Mouse (Mus musculus) thymus, postnatal 25 days (tissue): ENCODE measurements around the gene Hist1h3c.
"Not testable (repeated sequence)": the region's sequence is repeated elsewhere in the genome, so short reads cannot be mapped to it uniquely, and the experiment has no call there.

Experiments used
- DNase-seq: peaks from one replicate; pipeline ENCODE4 v3.0.0; 2022

Gene Hist1h3c

DNA sequence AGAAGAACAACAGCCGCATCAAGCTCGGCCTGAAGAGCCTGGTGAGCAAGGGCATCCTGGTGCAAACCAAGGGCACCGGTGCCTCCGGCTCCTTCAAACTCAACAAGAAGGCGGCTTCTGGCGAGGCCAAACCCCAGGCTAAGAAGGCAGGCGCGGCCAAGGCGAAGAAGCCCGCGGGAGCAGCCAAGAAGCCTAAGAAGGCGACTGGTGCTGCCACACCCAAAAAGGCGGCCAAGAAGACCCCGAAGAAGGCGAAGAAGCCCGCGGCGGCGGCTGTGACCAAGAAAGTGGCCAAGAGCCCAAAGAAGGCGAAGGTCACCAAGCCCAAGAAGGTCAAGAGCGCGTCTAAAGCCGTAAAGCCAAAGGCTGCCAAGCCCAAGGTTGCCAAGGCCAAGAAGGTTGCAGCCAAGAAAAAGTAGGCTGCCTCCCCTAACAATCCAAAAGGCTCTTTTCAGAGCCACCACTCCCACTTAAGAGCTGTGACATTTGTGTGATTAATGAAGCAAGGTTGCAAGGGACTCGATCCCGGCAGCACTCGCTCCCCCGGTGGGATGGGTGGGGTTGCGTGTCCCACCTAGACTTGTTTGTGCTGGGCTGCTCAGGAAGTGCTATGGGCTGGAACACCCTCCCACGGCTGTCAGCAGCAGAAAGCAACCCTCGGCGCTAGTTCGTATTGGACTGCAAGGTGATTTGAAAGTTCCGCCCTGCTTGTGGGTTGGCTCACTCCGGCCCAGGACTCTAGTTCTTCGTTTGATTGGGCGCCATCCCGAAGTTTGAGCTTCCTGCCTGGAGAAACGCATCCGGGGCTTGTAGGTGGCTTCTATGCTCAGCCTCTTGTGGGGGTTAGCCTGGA is 6.1 kb downstream of the Hist1h3c start:
- peak; percentile 88 for DNase-seq

DNA sequence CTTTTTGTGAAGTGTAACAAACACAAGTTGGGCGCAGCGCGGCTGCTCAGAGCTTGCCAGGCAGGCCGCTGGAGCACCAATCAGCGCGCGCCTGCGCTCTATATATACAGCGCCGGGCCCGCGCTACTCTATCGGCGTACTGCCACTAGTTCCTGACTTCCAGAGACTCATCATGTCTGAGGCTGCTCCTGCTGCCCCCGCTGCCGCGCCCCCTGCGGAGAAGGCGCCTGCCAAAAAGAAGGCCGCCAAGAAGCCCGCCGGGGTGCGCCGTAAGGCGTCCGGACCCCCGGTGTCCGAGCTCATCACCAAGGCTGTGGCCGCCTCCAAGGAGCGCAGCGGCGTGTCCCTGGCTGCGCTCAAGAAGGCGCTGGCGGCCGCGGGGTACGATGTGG is 6.7 kb downstream of the Hist1h3c start, which contains the start of gene Hist1h1c:
Gene Hist1h1c (plus strand): TSS at position 132 of the 392 bp plus-strand sequence.
- peak; percentile 97 for DNase-seq

DNA sequence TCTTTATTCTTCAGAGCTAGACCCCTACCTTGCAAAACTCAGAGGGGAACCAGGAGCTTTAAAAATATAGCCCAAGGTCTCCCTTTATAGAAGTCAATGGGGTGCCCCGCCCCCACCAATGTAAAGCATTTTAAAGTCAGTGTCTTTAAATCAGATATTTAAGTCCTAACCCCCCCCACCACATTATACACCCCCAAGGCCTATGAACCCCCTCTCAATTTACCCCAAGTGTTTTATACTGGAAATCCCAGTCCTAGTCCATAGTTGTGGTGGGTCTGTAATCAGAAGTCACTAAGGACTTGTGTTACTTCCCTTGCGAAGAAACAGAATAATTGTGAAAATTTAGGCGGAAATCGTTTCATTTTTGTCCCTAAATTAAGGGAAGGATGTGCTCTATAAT is 7.4 kb downstream of the Hist1h3c start:
- peak; percentile 49 for DNase-seq

DNA sequence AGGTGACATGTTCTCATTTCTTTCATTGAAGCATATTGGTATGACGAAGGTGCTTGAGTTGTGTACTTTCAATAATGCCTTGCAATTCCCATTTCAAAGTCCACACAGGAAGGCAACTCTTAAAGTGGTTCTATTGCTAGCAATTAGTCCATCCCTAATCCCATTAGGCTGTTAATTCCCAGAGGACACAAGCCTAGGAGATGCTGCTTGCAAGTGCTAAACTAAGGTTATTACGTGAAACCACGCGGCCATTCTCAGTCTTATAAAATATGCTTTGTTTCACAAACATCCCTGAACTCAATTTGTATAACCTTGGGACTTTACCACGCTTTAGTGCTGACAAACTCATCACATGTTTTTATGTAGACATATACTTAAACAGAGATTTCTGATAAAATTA is 8.3 kb downstream of the Hist1h3c start:
- DNase-seq: no peak

DNA sequence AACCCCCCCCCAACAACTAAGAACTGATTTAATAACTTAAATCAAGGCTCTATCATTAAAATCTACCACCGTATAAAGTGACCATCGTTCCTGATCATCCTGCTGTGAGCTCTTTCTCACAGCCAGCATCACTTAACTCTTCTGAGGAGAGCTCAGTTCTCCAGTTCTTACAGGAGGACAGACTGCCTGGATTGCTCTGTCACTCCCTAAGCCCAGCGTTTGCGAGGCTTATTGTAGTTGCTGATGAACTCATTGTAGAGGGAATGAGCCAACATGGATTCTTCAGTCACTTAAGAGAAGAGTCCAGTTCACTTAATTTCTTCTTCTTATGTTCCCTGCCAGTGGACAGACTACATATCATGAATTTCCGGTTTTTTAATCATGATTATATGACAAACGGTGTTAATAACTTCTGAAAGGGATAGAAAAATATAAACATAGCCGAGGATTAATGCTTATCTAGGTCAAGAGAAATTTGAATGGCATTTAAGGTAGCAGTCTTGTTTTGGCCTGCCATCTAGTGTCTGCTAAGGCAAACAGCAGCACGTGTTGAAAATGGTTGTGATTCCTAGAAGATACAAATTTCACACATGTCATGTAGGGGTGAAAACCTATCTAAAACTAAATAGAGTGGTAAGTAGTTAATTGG is 13.1 kb downstream of the Hist1h3c start:
- DNase-seq: peak; percentile 35

DNA sequence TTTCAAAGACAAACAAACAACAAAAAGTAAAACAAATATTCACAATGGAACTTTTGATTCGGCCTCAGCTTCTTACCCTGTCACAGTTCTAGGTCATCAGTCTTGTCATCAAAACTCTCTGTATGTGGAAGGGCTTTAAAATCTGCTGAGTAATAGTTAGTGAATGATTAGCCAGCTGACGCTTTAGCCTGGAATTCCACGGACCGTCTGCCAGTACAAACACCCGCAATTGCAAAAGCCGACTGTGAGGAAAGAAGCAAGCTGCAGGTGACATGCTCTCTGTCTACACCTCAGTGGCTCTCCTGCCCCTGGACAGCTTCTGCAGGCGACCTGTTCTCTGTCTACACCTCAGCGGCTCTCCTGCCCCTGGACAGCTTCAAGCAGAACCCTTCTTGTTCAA is 14.9 kb downstream of the Hist1h3c start:
- DNase-seq: no peak

DNA sequence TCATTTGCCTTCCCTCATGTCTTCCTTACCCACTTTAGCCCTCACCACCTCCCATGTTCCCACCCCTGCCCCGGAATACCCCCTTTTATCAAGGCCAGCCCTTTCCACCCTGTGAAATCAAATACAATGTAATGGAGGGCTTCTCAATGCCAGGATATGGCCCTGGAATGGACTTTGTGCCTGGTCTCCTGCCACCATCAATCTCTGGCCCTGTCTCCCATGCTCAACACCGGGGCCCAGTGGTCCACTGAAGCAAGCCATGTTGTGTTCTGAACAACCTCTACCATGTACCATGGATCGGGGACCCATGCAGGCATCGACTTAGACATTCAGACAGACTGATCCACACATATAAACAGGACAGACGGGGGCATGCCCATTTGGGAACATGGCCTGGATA is 15.7 kb downstream of the Hist1h3c start:
- DNase-seq: no peak

DNA sequence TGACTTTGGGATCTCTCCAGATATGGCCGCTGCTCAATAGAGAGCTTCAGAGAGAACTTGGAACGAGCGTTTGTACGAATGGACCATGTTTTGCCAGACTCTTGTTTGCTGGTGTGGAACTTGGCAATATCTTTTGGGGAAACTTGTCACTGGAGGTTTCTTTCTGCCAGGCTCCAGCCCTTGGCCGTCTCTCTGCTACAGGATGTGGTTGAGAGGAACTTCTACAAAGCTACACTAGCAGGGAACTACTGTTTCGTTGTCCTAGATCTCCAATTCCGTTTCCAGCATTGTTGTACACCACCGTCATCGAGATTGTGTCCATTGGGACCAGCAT is 16.2 kb downstream of the Hist1h3c start:
- peak; percentile 46 for DNase-seq

DNA sequence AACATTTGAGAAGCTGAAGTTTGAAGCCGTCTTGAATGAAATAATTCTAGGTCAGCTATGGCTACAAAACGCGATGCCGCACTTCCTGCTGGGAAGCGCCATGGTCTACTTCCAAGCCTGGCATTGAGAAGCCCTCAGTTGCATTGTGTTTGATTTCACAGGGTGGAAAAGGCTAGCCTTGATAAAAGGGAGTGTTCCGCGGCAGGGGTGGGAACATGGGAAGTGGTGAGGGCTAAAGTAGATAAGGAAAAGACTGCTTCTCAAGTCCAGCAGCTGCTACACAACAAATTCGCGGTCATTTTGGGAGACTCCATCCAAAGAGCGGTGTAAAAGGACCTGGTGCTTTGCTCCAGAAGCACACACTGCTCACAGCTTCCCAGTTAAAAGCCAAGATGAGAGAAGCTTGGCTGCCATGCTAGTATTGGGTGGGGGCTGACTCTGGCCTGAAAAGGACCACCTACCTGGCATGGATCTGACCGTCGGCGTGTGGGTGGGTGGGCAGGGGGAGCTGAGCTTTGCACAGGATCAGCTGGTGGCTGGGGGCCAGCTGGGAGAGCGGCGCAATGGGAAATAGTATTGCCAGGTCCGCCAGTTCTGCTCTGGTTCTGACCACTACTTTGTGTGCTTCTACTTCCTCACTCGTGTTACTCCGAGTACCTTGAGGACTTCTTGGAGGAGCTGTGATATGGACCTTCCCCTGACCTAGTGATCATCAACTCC is 16.8 kb downstream of the Hist1h3c start:
- DNase-seq: no peak

DNA sequence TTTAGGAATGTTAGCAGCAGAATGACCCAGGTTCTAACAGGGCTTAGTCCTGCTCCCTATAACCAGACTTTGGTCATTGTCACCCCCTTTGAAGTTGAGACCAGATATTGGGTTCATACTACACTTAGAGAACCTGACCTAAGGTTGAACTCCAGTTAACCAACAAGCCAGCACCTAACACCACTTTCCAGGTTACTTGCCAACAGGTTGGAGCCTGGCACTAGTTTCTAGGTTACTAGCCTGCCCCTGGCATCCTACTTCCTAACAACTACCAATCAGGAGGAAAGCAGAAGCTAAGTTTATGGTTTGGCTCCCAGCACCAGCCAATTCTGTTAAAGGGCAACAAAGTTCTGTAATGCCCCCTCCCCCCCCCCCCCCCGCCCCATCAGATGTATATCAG is 20.2 kb downstream of the Hist1h3c start:
- no peak for DNase-seq

DNA sequence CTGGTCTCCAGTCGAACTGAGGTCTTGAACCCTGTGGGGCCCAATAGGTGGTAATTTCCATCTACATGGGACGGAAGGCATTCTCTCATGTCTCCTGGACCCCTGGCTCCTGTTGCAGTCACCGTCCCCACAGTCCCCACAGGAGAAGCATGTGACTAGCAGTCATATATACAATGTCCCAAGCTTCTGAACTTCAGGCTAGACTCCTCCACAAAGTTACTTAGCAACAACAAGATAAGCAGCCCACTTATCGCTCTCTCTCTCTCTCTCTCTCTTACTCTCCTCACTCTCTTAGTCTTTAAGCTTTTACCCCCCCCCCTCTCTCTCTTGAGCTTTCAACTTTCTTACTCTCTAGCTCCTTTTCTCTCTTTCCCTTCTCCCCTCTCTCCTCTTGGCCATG is 21.2 kb downstream of the Hist1h3c start:
- DNase-seq: no peak

DNA sequence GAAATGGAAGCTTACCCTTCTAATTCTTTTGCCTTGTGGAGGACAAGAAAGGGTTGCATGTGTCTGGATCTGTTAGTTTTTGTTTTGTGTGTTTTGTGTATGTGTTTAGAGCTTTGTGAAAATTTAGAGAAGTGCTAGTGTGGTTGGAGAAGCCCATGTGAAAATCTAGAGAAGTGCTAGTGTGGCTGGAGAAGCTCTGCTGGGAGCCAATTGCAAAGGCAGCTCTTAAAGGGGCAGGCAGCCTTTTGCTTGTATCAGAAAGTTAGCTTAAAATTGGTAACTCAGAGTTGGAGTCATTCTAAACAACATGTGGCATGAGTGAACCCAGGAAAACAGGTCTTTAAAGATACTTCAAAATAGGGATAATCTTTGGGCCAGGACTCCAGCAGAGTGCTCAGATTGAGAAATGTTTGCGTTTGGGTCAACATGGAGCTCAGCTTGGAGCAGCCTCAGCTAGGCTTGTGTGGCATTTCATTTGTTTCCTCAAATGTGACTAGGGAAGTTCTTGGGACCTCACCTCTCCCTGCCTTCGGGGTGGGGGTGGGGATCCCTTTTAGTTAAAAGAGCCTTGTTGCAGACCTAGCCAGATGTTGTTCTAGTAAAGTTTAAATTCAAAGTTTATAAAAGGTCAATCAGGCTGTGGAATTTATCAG is 27.7 kb downstream of the Hist1h3c start:
- not testable (repeated sequence) for DNase-seq

DNA sequence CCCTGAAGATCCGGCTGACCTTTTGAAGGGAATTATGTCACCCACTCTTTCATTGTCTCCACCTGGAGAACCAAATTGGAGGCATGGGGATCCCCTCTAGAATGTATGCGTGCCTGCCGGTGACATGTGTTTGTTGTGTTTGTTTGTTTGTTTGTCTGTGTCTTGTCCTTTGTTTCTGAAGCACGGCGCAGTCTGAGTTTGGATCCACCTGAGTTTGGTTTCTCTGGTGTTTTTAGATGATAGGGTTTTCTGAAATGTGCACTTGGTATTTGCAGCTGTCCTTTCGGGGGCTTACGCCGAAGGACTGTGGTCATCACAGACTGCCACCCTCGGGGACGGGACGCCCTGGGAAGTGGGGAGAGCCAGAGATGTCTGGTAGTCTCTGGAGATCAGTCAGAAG is 28.2 kb downstream of the Hist1h3c start:
- no peak for DNase-seq

DNA sequence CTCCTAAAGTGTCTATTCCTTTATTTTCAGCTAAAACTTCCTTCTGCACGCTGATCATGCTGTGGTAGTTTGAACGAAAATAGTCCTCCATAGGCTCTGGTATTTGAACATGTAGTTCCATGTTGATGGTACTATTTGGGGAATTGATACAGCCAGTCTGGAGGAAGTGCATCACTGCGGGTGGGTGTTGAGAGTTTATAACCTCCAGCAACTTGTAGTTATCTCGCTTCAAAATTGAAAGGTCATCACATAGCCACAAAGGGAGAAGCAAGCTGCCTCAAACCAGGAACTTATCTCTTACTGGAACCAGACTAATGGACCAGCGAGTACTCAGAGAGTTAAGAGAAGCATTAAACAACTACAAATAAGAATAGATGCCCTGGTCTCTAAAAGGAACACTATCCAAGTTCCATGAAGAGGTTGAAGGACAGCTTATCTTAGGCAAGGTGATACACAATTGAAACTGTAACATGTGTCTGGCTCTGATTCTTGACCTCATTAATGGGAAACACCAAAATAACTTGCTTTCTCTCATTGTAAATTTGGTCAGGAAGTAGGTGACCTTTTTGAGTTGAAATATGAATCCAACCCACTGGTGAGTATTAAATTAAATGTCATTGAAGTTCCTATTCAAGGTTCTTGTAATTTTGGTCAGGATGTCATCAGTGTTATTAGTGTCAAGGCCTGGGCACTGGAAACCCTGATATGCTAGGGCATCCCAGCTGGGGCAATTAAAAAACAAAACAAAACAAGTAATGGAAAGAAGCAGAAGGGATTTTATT is 28.9 kb downstream of the Hist1h3c start:
- no peak for DNase-seq

DNA sequence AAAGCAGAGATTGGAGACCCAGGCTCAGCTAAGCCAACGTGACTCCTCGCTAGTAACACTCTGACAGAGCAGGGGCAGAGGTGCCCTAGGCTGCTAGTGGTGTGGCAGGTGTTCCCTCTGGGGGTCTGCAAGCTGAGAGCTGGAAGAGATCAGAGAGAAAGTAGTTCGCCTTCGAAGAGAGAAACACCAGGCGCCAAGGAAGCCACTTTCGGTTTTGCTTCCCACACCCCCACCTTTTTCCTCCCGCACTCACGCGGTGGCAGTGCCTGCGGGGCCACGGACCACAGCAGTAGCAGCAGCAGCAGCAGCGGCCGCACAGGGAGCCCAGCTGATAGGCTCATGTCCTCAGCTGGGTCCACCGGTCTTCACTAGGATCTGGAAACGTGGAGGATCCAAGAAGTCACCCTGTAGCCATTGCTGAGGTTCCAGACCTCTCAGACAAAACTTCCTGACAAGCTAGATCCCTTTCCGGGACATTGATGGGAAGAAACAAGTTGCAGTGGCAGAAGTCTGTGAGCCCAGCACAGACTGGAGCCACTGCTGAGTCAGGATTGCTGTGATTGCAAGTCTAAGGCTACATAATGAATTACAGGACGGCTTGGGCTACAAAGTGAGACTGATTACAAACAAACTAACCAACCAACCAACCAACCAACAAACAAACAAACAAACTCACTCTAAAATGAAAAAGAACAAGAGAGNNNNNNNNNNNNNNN is 34.9 kb downstream of the Hist1h3c start, which contains the start of gene Hfe:
Gene Hfe (minus strand): TSS at position 481 of the 716 bp plus-strand sequence.
- DNase-seq: peak; percentile 78

DNA sequence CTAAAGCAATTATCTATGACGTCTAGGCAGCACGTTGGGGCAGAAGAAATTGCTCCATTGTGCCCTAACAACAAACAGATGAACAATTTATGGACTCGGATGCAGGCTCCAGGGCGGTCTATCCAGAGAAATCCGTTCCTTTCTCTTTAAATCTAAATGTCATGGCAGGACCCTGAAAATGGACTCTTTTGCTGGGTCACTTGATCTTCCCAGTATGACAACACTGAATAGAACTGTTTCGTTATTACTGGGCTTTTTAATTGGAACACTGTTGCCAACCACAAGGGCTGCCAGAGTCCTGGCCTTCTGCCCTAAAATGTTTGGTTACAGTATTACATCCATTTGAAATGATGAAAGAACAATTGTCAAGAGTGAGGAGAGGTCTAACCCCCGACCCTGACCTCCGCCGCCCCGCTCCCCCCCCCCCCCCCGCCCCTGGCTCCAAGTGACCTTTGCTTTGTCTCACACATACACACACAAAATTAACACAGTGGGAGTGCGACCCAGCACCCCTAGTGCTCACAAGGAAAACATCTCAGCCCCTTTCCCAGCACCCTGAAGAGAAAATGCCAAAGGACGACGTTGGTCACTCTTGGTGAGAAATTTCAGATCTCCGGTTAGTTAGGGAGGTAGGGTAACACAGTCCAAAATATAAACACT is 35.6 kb downstream of the Hist1h3c start:
- no peak for DNase-seq

DNA sequence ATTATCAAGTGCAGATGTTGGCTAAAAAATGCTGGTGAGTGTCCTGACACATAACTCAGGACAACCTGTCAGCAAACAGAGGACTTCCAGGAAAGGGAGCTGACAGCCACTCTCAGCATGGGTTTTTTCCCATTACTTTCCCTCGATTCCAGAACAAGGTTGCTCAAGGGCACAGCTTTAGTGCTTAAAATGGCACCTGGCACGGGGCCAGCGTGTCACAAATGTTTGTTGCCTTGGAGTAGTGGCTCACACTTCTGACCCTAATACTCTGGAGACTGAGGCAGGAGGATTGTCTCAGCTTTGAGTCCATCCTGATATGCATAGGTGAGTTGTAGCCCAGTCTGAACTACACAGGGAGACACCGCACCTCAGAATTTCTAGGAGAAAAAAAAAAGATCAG is 36.7 kb downstream of the Hist1h3c start:
- DNase-seq: no peak

DNA sequence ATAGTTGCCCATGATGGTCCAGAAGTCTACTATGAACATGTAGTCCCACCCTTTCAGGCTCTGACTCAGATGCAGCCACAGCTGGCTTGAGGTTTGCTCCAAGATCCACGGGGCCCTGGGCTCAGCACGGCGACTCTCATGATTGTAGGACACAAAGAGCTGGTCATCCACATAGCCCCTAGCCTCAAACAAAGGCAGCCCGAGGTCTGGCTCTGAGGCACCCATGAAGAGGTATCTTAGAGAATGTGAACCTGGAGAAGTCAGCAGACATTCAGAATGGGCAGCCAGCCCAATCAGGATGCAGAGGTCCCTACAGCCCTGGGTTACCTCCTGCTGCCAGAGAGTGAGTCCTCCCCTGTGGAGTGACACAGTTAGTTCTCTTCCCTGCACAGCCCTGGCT is 37.4 kb downstream of the Hist1h3c start:
- DNase-seq: no peak

DNA sequence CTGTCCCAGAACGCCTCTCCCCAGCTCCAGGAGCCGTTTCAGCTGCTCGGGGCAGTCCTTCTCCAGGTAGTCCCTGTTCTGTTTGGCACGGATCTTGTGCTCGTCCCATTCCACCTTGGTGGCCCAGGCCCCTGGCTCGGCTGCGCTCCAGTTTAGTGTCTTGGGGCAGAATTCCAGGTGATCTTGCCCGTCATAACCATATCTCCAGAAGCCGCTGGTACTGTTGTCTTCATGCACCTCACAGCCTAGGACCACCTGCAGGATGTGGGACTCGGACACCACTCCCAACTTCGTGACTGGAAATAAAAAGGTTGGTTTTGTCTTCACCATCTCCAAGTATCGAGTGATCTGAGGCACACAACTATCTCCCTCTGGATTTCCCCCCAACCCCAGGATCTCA is 38.6 kb downstream of the Hist1h3c start:
- no peak for DNase-seq

DNA sequence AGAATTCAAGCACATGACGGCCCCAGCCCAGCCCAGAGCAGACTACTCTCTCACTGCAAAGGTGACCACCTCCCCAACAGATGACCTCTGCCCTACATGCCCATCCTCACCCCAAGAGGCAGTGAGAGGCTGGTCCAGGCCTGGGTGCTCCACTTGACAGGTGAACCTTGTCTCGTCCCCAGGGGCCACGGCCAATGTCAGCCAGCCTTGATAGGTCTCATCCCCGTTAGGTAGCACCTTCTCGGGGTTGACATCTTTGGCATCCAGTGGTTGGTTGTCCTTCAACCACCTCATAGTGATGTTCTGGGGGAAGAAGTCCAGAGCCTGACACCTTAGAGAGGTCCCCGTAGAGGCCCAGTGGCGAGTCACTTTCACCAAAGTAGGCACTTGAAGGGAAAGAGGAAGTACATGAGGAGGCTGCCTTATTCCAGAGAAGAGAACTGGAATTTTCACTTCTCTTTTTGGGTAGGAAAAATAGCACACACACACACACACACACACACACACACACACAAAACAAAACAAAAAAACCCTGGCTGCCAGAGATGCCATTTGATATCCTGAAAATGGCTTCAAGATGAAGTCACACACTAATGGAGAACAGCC is 39.5 kb downstream of the Hist1h3c start:
- no peak for DNase-seq

DNA sequence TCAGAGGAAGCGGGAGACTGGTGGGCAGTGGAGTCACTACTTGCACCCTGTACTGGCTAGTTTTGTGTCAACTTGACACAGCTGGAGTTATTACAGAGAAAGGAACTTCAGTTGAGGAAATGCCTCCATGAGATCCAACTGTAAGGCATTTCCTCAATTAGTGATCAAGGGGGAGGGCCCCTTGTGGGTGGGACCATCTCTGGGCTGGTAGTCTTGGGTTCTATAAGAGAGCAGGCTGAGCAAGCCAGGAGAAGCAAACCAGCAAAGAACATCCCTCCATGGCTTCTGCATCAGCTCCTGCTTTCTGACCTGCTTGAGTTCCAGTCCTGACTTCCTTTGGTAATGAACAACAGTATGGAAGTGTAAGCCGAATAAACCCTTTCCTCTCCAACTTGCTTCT is 42.6 kb downstream of the Hist1h3c start:
- not testable (repeated sequence) for DNase-seq
